Mouse (Mus musculus): Measurements from ENCODE around the gene Tspan14. TPM values are rescaled to one million over a fixed set of nuclear protein-coding genes. Genes with fewer than 3 reads are reported as not detected.

Gene Tspan14
- polyA plus RNA-seq, 1 experiment: 4.9 TPM

GRCm38 (mm10) chr14:40947431-40948394, 18.9 kb downstream of the Tspan14 start:
- no peak for TF ChIP-seq GATA1 (IDR thresholded peaks at IDR 0.05; ENCODE audit: low read length)

- TF ChIP-seq GATA1 (IDR thresholded peaks at IDR 0.05; ENCODE audit: low read length): no peak
Observed at GRCm38 (mm10) chr14:40943802-40944201, 22.8 kb downstream of the Tspan14 start.

GRCm38 (mm10) chr14:40942429-40942828, 24.2 kb downstream of the Tspan14 start:
- TF ChIP-seq GATA1 (IDR thresholded peaks at IDR 0.05; ENCODE audit: low read length): no peak

GRCm38 (mm10) chr14:40938380-40938987, 28.1 kb downstream of the Tspan14 start:
- no peak for TF ChIP-seq GATA1 (IDR thresholded peaks at IDR 0.05; ENCODE audit: low read length)

GRCm38 (mm10) chr14:40937052-40937451, 29.6 kb downstream of the Tspan14 start:
- TF ChIP-seq GATA1 (IDR thresholded peaks at IDR 0.05; ENCODE audit: low read length): no peak

GRCm38 (mm10) chr14:40935481-40935880, 31.1 kb downstream of the Tspan14 start:
- TF ChIP-seq GATA1 (IDR thresholded peaks at IDR 0.05; ENCODE audit: low read length): no peak

GRCm38 (mm10) chr14:40935054-40935453, 31.6 kb downstream of the Tspan14 start:
- no peak for TF ChIP-seq GATA1 (IDR thresholded peaks at IDR 0.05; ENCODE audit: low read length)

GRCm38 (mm10) chr14:40933328-40933727, 33.3 kb downstream of the Tspan14 start:
- no peak for TF ChIP-seq GATA1 (IDR thresholded peaks at IDR 0.05; ENCODE audit: low read length)

GRCm38 (mm10) chr14:40932225-40932624, 34.4 kb downstream of the Tspan14 start:
- no peak for TF ChIP-seq GATA1 (IDR thresholded peaks at IDR 0.05; ENCODE audit: low read length)

- no peak for TF ChIP-seq GATA1 (IDR thresholded peaks at IDR 0.05; ENCODE audit: low read length)
Observed at GRCm38 (mm10) chr14:40931115-40931829, 35.3 kb downstream of the Tspan14 start.

GRCm38 (mm10) chr14:40929943-40930342, 36.7 kb downstream of the Tspan14 start:
- no peak for TF ChIP-seq GATA1 (IDR thresholded peaks at IDR 0.05; ENCODE audit: low read length)

GRCm38 (mm10) chr14:40928897-40929296, 37.7 kb downstream of the Tspan14 start:
- no peak for TF ChIP-seq GATA1 (IDR thresholded peaks at IDR 0.05; ENCODE audit: low read length)

- TF ChIP-seq GATA1 (IDR thresholded peaks at IDR 0.05; ENCODE audit: low read length): no peak
Observed at GRCm38 (mm10) chr14:40927041-40927440, 39.6 kb downstream of the Tspan14 start.

- no peak for TF ChIP-seq GATA1 (IDR thresholded peaks at IDR 0.05; ENCODE audit: low read length)
Observed at GRCm38 (mm10) chr14:40924378-40925113, 42.1 kb downstream of the Tspan14 start.

- TF ChIP-seq GATA1 (IDR thresholded peaks at IDR 0.05; ENCODE audit: low read length): no peak
Observed at GRCm38 (mm10) chr14:40921241-40921640, 45.4 kb downstream of the Tspan14 start.
